Mouse (Mus musculus): ENCODE measurements around the gene Ngf. TPM values are rescaled to one million over a fixed set of nuclear protein-coding genes. Genes with fewer than 3 reads are reported as not detected.

Ngf gene
- polyA plus RNA-seq, 1 experiment, result 2.6 TPM

DNA sequence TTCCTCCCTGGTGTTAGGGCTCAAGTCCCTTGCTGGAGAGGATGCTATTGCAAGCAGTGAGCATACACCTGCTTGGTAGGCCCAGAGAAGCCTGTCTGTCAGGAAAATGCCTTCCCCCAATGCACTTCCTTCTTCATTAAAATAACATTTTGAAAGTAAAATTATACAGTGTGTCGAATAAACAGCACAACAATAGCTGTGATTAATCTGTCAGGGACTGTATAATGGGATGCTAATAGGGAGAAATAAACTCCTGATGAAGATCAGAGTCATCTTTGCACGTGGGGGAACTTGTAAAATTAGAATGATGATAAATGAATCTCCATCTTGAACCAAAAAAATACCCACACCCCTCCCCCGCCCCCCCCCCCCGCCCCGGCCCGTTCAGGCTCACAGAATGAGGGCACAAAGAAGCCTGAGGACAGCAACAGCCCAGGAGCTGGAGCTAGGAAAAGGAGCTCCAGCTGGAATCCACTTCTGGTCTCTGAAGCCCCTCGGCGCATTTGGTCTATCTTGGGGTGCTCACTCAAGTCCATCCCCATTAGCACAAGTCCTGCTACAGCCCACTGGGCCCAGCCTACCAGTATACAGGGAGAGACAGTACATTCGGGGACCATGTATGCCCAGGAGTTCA lies 6.9 kb upstream of the Ngf start:
- H3K27me3 ChIP-seq (ENCODE audit: control insufficient read depth, insufficient read depth, low read length), result no peaks in the 10 kb centered on the region
- no peak overlapping the region for H3K27ac ChIP-seq (ENCODE audit: control insufficient read depth, insufficient read depth, low read length)
- DNase-seq, result no peak
- H3K36me3 ChIP-seq (ENCODE audit: control insufficient read depth, insufficient read depth, low read length), result no peaks in the 10 kb centered on the region
- no peak overlapping the region for H3K4me3 ChIP-seq (ENCODE audit: control insufficient read depth, insufficient read depth, low read length)
- H3K4me1 ChIP-seq (replicated peaks; ENCODE audit: control insufficient read depth, insufficient read depth, low read length), result no peaks in the 10 kb centered on the region
- TF ChIP-seq CTCF (IDR thresholded peaks at IDR 0.05; ENCODE audit: borderline replicate concordance, control insufficient read depth, extremely low read depth, insufficient read depth, low read length, poor library complexity) (no peak), POLR2A (IDR thresholded peaks at IDR 0.05; ENCODE audit: control insufficient read depth, extremely low read depth, insufficient read depth, low read length, poor library complexity) (no peak)
- WGBS, result 69% methylated on average over 8 of the region's 9 CpGs

DNA sequence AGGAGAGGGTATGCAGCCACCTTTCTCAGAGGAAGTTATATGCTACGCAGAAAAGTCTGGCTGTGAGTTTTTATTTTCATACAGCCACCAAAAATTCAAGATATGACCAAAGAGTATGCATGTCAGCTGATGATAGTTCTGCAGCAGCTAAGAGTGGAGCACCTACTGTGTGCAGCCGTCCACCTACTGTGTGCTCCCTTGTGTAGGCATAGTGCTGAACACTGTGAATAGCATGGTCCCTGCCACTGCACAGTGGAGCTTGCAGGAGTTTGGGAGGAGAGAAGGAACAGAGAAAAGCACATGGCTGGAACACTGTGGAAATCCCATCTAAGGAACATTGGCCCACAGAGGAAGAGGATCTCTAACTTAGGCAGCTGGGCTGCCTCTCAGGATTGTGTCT lies 6.4 kb upstream of the Ngf start:
- 81% methylated on average over 2 of the region's 2 CpGs for WGBS
- Histone ChIP-seq H3K27ac (ENCODE audit: control insufficient read depth, insufficient read depth, low read length) (no peak overlapping the region), H3K27me3 (ENCODE audit: control insufficient read depth, insufficient read depth, low read length) (no peaks in the 10 kb centered on the region), H3K4me1 (replicated peaks; ENCODE audit: control insufficient read depth, insufficient read depth, low read length) (no peaks in the 10 kb centered on the region), H3K36me3 (ENCODE audit: control insufficient read depth, insufficient read depth, low read length) (no peaks in the 10 kb centered on the region), H3K4me3 (ENCODE audit: control insufficient read depth, insufficient read depth, low read length) (no peak overlapping the region)
- no peak for DNase-seq
- TF ChIP-seq CTCF (IDR thresholded peaks at IDR 0.05; ENCODE audit: borderline replicate concordance, control insufficient read depth, extremely low read depth, insufficient read depth, low read length, poor library complexity), result no peak
- no peak for TF ChIP-seq POLR2A (IDR thresholded peaks at IDR 0.05; ENCODE audit: control insufficient read depth, extremely low read depth, insufficient read depth, low read length, poor library complexity)

DNA sequence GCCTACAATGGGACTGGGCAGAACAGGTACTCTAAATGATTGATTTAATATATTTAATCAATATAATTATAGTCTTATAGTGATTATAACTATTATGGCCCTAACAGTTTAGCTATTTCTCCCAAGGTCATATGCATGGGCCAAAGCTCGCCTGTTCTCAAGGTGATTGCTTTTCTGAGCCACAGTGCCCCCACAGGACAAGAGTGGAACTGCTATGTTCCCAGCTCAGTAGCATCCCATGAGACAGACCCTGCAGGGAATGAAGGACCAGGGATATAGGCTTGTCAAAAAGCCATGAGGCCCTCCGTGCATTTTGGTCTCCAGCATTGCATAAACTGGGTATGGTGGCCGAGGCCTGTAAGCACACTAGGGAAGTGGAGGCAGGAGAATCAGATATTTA lies 3.1 kb upstream of the Ngf start:
- Histone ChIP-seq H3K4me1 (replicated peaks; ENCODE audit: control insufficient read depth, insufficient read depth, low read length) (no peaks in the 10 kb centered on the region), H3K36me3 (ENCODE audit: control insufficient read depth, insufficient read depth, low read length) (no peaks in the 10 kb centered on the region), H3K27me3 (ENCODE audit: control insufficient read depth, insufficient read depth, low read length) (no peaks in the 10 kb centered on the region), H3K4me3 (ENCODE audit: control insufficient read depth, insufficient read depth, low read length) (no peak overlapping the region), H3K27ac (ENCODE audit: control insufficient read depth, insufficient read depth, low read length) (no peak overlapping the region)
- peak; percentile 12 for DNase-seq
- 38% methylated on average over 3 of the region's 3 CpGs for WGBS
- TF ChIP-seq POLR2A (IDR thresholded peaks at IDR 0.05; ENCODE audit: control insufficient read depth, extremely low read depth, insufficient read depth, low read length, poor library complexity), result no peak
- no peak for TF ChIP-seq CTCF (IDR thresholded peaks at IDR 0.05; ENCODE audit: borderline replicate concordance, control insufficient read depth, extremely low read depth, insufficient read depth, low read length, poor library complexity)

DNA sequence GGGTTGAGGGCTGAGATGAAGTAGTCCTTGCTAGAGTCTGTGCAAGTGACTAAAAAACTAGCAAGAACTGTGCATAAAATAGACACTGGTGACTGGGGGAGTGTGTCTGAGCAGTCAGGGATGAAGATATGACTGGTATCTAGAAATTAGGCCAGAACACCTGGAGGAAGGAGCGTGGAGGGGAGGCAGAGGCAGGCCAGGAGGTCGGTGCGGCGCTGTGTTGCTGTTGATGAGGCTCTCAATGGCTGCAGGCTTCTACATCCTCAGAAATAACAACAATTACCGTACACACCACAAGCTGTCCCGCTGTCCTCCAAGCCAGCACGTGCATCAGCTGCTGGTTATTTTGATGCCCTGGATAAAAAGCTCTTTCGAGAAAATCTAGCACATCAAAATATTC lies 2.6 kb upstream of the Ngf start:
- H3K36me3 ChIP-seq (ENCODE audit: control insufficient read depth, insufficient read depth, low read length), result no peaks in the 10 kb centered on the region
- TF ChIP-seq CTCF (IDR thresholded peaks at IDR 0.05; ENCODE audit: borderline replicate concordance, control insufficient read depth, extremely low read depth, insufficient read depth, low read length, poor library complexity) (no peak), POLR2A (IDR thresholded peaks at IDR 0.05; ENCODE audit: control insufficient read depth, extremely low read depth, insufficient read depth, low read length, poor library complexity) (no peak)
- 86% methylated on average over 8 of the region's 8 CpGs for WGBS
- H3K27ac ChIP-seq (ENCODE audit: control insufficient read depth, insufficient read depth, low read length), result no peak overlapping the region
- no peak overlapping the region for H3K4me3 ChIP-seq (ENCODE audit: control insufficient read depth, insufficient read depth, low read length)
- no peak for DNase-seq
- H3K27me3 ChIP-seq (ENCODE audit: control insufficient read depth, insufficient read depth, low read length), result no peaks in the 10 kb centered on the region
- H3K4me1 ChIP-seq (replicated peaks; ENCODE audit: control insufficient read depth, insufficient read depth, low read length), result no peaks in the 10 kb centered on the region

DNA sequence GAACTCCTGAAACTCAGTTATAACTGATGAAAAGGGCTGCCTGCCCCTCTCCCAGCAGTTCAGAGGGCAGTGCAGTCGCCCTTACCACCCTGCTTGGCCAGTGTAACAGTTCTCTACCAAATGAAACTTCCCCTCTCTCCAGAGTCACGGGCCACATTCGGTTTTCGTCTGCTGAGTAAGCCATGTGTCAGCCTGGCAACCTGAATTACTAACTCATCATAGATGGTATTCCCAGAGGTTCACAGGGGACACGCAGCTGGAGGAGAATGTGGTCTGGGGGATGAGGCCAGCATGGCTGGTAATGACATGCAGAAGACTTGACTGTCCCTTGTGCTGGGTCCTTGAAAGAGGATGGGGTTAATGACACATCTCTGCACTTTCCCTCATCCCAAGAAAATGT lies 1.5 kb downstream of the Ngf start:
- Histone ChIP-seq H3K4me1 (replicated peaks; ENCODE audit: control insufficient read depth, insufficient read depth, low read length) (no peaks in the 10 kb centered on the region), H3K4me3 (ENCODE audit: control insufficient read depth, insufficient read depth, low read length) (no peak overlapping the region), H3K27ac (ENCODE audit: control insufficient read depth, insufficient read depth, low read length) (no peak overlapping the region), H3K27me3 (ENCODE audit: control insufficient read depth, insufficient read depth, low read length) (no peaks in the 10 kb centered on the region), H3K36me3 (ENCODE audit: control insufficient read depth, insufficient read depth, low read length) (no peaks in the 10 kb centered on the region)
- DNase-seq, result no peak
- 65% methylated on average over 5 of the region's 5 CpGs for WGBS
- TF ChIP-seq CTCF (IDR thresholded peaks at IDR 0.05; ENCODE audit: borderline replicate concordance, control insufficient read depth, extremely low read depth, insufficient read depth, low read length, poor library complexity) (no peak), POLR2A (IDR thresholded peaks at IDR 0.05; ENCODE audit: control insufficient read depth, extremely low read depth, insufficient read depth, low read length, poor library complexity) (no peak)

DNA sequence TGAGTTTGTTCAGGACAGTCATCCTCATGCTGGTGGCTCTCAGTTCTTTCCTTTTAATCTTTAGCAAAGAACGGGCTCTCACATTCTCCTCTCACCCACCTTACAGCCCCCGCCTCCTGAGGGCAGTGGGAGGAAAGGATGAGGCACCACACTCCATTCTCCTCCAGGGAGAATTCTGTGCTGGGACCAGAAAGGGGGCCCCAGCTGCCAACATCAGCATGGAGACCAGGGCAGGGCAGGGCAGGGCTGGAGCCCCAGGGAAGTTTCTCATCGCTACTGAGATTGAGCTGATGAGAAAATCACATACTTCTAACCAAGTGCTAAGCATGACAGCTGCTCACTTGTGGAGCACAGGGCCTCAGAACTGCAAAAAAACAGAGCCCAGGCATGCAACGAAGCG lies 2.1 kb downstream of the Ngf start:
- no peaks in the 10 kb centered on the region for H3K27me3 ChIP-seq (ENCODE audit: control insufficient read depth, insufficient read depth, low read length)
- no peaks in the 10 kb centered on the region for H3K4me1 ChIP-seq (replicated peaks; ENCODE audit: control insufficient read depth, insufficient read depth, low read length)
- no peak for TF ChIP-seq CTCF (IDR thresholded peaks at IDR 0.05; ENCODE audit: borderline replicate concordance, control insufficient read depth, extremely low read depth, insufficient read depth, low read length, poor library complexity)
- TF ChIP-seq POLR2A (IDR thresholded peaks at IDR 0.05; ENCODE audit: control insufficient read depth, extremely low read depth, insufficient read depth, low read length, poor library complexity), result no peak
- H3K36me3 ChIP-seq (ENCODE audit: control insufficient read depth, insufficient read depth, low read length), result no peaks in the 10 kb centered on the region
- WGBS, result 73% methylated on average over 5 of the region's 5 CpGs
- no peak for DNase-seq
- no peak overlapping the region for H3K27ac ChIP-seq (ENCODE audit: control insufficient read depth, insufficient read depth, low read length)
- H3K4me3 ChIP-seq (ENCODE audit: control insufficient read depth, insufficient read depth, low read length), result no peak overlapping the region
